Mouse (Mus musculus) heart, adult 2 months (tissue): ENCODE results near the gene Nphp1. TPM values are rescaled to one million over a fixed set of nuclear protein-coding genes. Genes with fewer than 3 reads are reported as not detected.

Experiments
- DNase-seq, 2 experiments: peaks; one replicate each; pipeline ENCODE4 v3.0.0; 2021
- H3K27ac ChIP-seq: fragments of 200-600 bp; 2 replicates; pipeline ENCODE4 v1.8.1; 2022
- H3K27me3 ChIP-seq: fragments of 200-500 bp; 2 replicates; pipeline ENCODE4 v1.6.1; 2012; ENCODE audit warnings: mild to moderate bottlenecking, low read length, inconsistent platforms, mixed read lengths; ENCODE audit not compliant: control insufficient read depth, insufficient read depth
- H3K36me3 ChIP-seq: fragments of 200-500 bp; 2 replicates; pipeline ENCODE4 v1.6.1; 2012; ENCODE audit warnings: low read length, inconsistent platforms; ENCODE audit not compliant: control insufficient read depth, insufficient read depth
- H3K4me1 ChIP-seq: fragments of 200-500 bp; 2 replicates; pipeline ENCODE4 v1.6.1; 2011; ENCODE audit warnings: low read length; ENCODE audit not compliant: control insufficient read depth, insufficient read depth
- H3K4me3 ChIP-seq: fragments of 200-600 bp; 2 replicates; pipeline ENCODE4 v1.8.1; 2022
- H3K79me2 ChIP-seq: fragments of 200-500 bp; replicated peaks from 2 replicates; pipeline ENCODE4 v1.6.1; 2012; ENCODE audit warnings: mild to moderate bottlenecking, inconsistent platforms, low read length, moderate library complexity, mixed read lengths; ENCODE audit not compliant: control insufficient read depth, insufficient read depth
- H3K9ac ChIP-seq: fragments of 200-500 bp; 2 replicates; pipeline ENCODE4 v1.6.1; 2012; ENCODE audit warnings: low read depth, mild to moderate bottlenecking, control low read depth, inconsistent platforms, low read length, mixed read lengths
- CTCF ChIP-seq: fragments of 200-600 bp; IDR thresholded peaks from 2 replicates; pipeline ENCODE4 v1.8.1; 2022; ENCODE audit warnings: antibody characterized with exemption, mild to moderate bottlenecking, moderate library complexity
- EP300 ChIP-seq: fragments of 200-500 bp; IDR thresholded peaks from 2 replicates; pipeline ENCODE4 v1.6.1; 2011; ENCODE audit warnings: low read depth, low read length, control low read depth; ENCODE audit not compliant: insufficient read depth
- POLR2A ChIP-seq: fragments of 200-500 bp; IDR thresholded peaks from 2 replicates; pipeline ENCODE4 v1.6.1; 2011; ENCODE audit warnings: mild to moderate bottlenecking, low read depth, low read length, control low read depth; ENCODE audit not compliant: insufficient read depth
- WGBS: fragments of 180-500 bp; shearing (Covaris S2); methylation state at CpG from one replicate; pipeline ENCODE4 v1.1.7; 2018; 5-methylcytosine and 5-hydroxymethylcytosine counted together
- intact Hi-C: fragments of 180-260 bp; cut with DNase I; formaldehyde crosslinking; loops from one replicate; pipeline ENCODE4 v1.15.1; 2025
- polyA plus RNA-seq: library from polyadenylated mRNA; depleted of rRNA; stranded (reverse); fragments of >200 nt; gene quantifications from 2 replicates; pipeline ENCODE4 v1.2.3, GENCODE M21; 2012
- total RNA-seq, 2 experiments: library from RNA; stranded (reverse); gene quantifications; 2 replicates each; pipeline ENCODE4 v1.2.3; 2021

Nphp1 gene
- total and polyA plus RNA-seq, 3 experiments, result 7.0 to 9.1 (median 7.7) TPM

DNA sequence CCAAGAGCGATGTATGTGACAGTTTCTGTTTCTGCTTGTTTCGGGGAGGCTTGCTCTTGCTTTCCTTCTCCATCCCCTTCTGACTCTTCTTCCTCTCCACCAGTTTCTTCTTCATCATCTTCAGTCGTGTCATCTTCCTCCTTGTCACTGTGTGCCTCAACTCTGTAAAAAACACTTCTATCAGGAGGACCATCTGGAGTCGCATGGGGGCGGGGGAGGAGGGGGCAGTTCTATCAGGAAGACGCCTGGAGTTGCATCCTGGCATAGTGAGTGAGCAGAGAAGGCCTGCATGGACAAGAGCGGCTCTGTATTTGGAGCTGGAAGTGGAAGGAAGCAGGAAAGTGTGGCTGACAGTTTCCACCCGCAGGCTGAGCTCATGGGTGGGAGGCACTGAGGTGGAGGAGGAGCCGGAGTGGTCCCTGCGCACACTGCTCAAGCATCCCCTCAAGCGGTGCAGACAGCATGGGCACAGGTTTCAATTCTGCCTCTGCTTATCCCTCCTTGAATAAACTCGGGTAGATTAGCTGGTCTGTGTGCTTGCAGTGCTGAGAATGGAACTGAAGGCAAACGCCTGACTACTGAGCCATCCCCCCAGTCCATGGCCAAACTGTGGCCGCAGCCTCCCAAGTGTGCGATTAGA lies 14.6 kb downstream of the Nphp1 start:
- intact Hi-C loops, result no loop called here
- H3K27me3 ChIP-seq, result no peaks in the 10 kb centered on the region
- no peak overlapping the region for H3K4me3 ChIP-seq
- 49% methylated on average over 15 of the region's 15 CpGs for WGBS
- no peaks in the 10 kb centered on the region for H3K4me1 ChIP-seq
- no peaks in the 10 kb centered on the region for H3K36me3 ChIP-seq
- no peak for DNase-seq
- no peaks in the 10 kb centered on the region for H3K79me2 ChIP-seq
- H3K9ac ChIP-seq, result no peak overlapping the region
- TF ChIP-seq POLR2A (no peak), CTCF (no peak), EP300 (no peak)
- no peak overlapping the region for H3K27ac ChIP-seq

- no peaks in the 10 kb centered on the region for H3K36me3 ChIP-seq
- TF ChIP-seq EP300 (no peak), CTCF (no peak), POLR2A (no peak)
- no peak overlapping the region for H3K9ac ChIP-seq
- 78% methylated on average over 5 of the region's 5 CpGs for WGBS
- no peak overlapping the region for H3K27ac ChIP-seq
- intact Hi-C loops, result loop anchor here (2.0 kb wide), 1 partner anchor 91 kb away; no protein-coding TSS in a partner anchor
- H3K4me1 ChIP-seq, result no peaks in the 10 kb centered on the region
- no peak for DNase-seq
- H3K4me3 ChIP-seq, result no peak overlapping the region
- no peaks in the 10 kb centered on the region for H3K27me3 ChIP-seq
- H3K79me2 ChIP-seq, result no peaks in the 10 kb centered on the region
Measured at GRCm38 (mm10) chr2:127761587-127761986, 27.1 kb downstream of the Nphp1 start.

GRCm38 (mm10) chr2:127760429-127761000 lies 28.2 kb downstream of the Nphp1 start:
- Histone ChIP-seq H3K9ac (no peak overlapping the region), H3K4me1 (no peaks in the 10 kb centered on the region), H3K36me3 (no peaks in the 10 kb centered on the region), H3K4me3 (no peak overlapping the region), H3K27me3 (no peaks in the 10 kb centered on the region), H3K27ac (no peak overlapping the region), H3K79me2 (no peaks in the 10 kb centered on the region)
- DNase-seq, result no peak
- 69% methylated on average over 10 of the region's 10 CpGs for WGBS
- intact Hi-C loops, result loop anchor here (2.0 kb wide), 1 partner anchor 92 kb away; no protein-coding TSS in a partner anchor
- TF ChIP-seq POLR2A (no peak), EP300 (no peak), CTCF (no peak)

DNA sequence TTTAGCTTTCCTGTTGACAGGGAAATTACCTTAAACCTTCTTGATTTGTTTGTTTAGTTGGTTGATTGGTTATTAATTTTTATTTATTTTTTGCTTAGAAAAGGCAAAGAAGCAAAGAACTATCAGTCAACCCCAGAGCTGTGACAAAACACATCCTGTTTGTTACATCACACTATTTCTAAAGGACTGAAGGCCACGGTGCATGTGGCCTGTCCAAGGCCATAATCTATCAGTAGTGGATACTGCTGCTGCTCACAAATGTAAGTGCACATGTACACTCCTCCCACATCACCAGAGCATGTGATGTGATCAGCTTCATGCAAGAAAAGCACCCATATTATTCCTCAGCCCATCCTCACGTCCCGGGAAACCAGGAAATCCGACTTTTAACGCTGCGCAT lies 28.7 kb downstream of the Nphp1 start:
- H3K27ac ChIP-seq, result no peak overlapping the region
- no peaks in the 10 kb centered on the region for H3K79me2 ChIP-seq
- no peaks in the 10 kb centered on the region for H3K4me1 ChIP-seq
- H3K9ac ChIP-seq, result no peak overlapping the region
- 77% methylated on average over 6 of the region's 6 CpGs for WGBS
- TF ChIP-seq CTCF (no peak), POLR2A (no peak), EP300 (no peak)
- H3K27me3 ChIP-seq, result no peaks in the 10 kb centered on the region
- DNase-seq, result no peak
- intact Hi-C loops, result loop anchor here (2.0 kb wide), 1 partner anchor 93 kb away; no protein-coding TSS in a partner anchor
- no peaks in the 10 kb centered on the region for H3K36me3 ChIP-seq
- no peak overlapping the region for H3K4me3 ChIP-seq

- H3K9ac ChIP-seq, result no peak overlapping the region
- TF ChIP-seq POLR2A (no peak), EP300 (no peak), CTCF (peak; percentile 27)
- H3K27ac ChIP-seq, result no peak overlapping the region; the same call in 1 of the 2 replicates
- no peaks in the 10 kb centered on the region for H3K27me3 ChIP-seq
- H3K36me3 ChIP-seq, result no peaks in the 10 kb centered on the region
- peak in 1 of 2 experiments; percentile 30 for DNase-seq
- H3K4me3 ChIP-seq, result no peak overlapping the region
- no peaks in the 10 kb centered on the region for H3K4me1 ChIP-seq
- no peaks in the 10 kb centered on the region for H3K79me2 ChIP-seq
- WGBS, result 46% methylated on average over 5 of the region's 5 CpGs
- intact Hi-C loops, result loop anchor here (2.0 to 5.0 kb wide), 2 partner anchors 75 to 152 kb away; no protein-coding TSS in a partner anchor
Measured at GRCm38 (mm10) chr2:127759157-127759880, 29.4 kb downstream of the Nphp1 start.

- DNase-seq, result peak in 1 of 2 experiments; percentile 20
- no peak for TF ChIP-seq EP300
- TF ChIP-seq CTCF, result no peak
- no peak for TF ChIP-seq POLR2A
- Histone ChIP-seq H3K27ac (peak overlapping the region; percentile 12; the same call in 1 of the 2 replicates), H3K36me3 (no peaks in the 10 kb centered on the region), H3K9ac (no peak overlapping the region), H3K4me3 (no peak overlapping the region), H3K27me3 (no peaks in the 10 kb centered on the region), H3K4me1 (no peaks in the 10 kb centered on the region), H3K79me2 (no peaks in the 10 kb centered on the region)
- 43% methylated on average over 8 of the region's 8 CpGs for WGBS
- intact Hi-C loops, result loop anchor here (5.0 kb wide), 1 partner anchor 150 kb away; no protein-coding TSS in a partner anchor
Measured at GRCm38 (mm10) chr2:127757171-127757570, 31.5 kb downstream of the Nphp1 start.
